Mouse (Mus musculus): ENCODE results near the gene Dnajb5. TPM values are rescaled to one million over a fixed set of nuclear protein-coding genes. Genes with fewer than 3 reads are reported as not detected.
"Not testable (repeated sequence)": the region's sequence is repeated elsewhere in the genome, so short reads cannot be mapped to it uniquely, and the experiment has no call there.

Gene Dnajb5
- polyA plus RNA-seq, 1 experiment from 2014 or later, result 10.4 TPM

GRCm38 (mm10) chr4:42978062-42978461 lies 28.4 kb downstream of the Dnajb5 start:
- Histone ChIP-seq H3K9ac (no peak overlapping the region), H3K4me1 (no peaks in the 10 kb centered on the region), H3K9me3 (no peaks in the 10 kb centered on the region), H3K36me3 (peaks cover 53% of the 10 kb centered on the region), H3K4me3 (no peak overlapping the region), H3K4me2 (replicated peaks) (no peak overlapping the region), H3K27ac (no peak overlapping the region), H3K27me3 (no peaks in the 10 kb centered on the region)
- no peak for ATAC-seq (ENCODE audit: insufficient number of reproducible peaks, insufficient read depth, low FRiP score, low TSS enrichment)
- WGBS, result 91% methylated on average over 4 of the region's 4 CpGs

GRCm38 (mm10) chr4:42980467-42980866 lies 30.9 kb downstream of the Dnajb5 start:
- not testable (repeated sequence) for H3K9me3 ChIP-seq; H3K9ac ChIP-seq; H3K27me3 ChIP-seq; H3K4me2 ChIP-seq (replicated peaks); H3K4me1 ChIP-seq; H3K4me3 ChIP-seq; H3K27ac ChIP-seq
- ATAC-seq (ENCODE audit: insufficient number of reproducible peaks, insufficient read depth, low FRiP score, low TSS enrichment), result 0 out of 2 replicates have a peak, but pooled peaks have one; percentile 41
- H3K36me3 ChIP-seq, result peaks cover 75% of the 10 kb centered on the region
- WGBS, result 91% methylated on average over 8 of the region's 8 CpGs

GRCm38 (mm10) chr4:42988296-42988695 lies 38.7 kb downstream of the Dnajb5 start:
- no peaks in the 10 kb centered on the region for H3K27me3 ChIP-seq
- 60% methylated on average over 1 of the region's 1 CpGs for WGBS
- H3K36me3 ChIP-seq, result peaks cover 93% of the 10 kb centered on the region
- no peak overlapping the region for H3K9ac ChIP-seq
- no peak overlapping the region for H3K4me3 ChIP-seq
- ATAC-seq (ENCODE audit: insufficient number of reproducible peaks, insufficient read depth, low FRiP score, low TSS enrichment), result no peak
- no peaks in the 10 kb centered on the region for H3K4me1 ChIP-seq
- H3K4me2 ChIP-seq (replicated peaks), result no peak overlapping the region
- no peak overlapping the region for H3K27ac ChIP-seq
- no peaks in the 10 kb centered on the region for H3K9me3 ChIP-seq

GRCm38 (mm10) chr4:42998022-42998421 lies 48.4 kb downstream of the Dnajb5 start:
- Histone ChIP-seq H3K9ac (0 out of 2 replicates have a peak overlapping the region, but pooled peaks have one; percentile 98), H3K27me3 (no peaks in the 10 kb centered on the region), H3K36me3 (peaks cover 34% of the 10 kb centered on the region), H3K9me3 (no peaks in the 10 kb centered on the region), H3K27ac (no peak overlapping the region), H3K4me2 (replicated peaks) (peak overlapping the region; percentile 89), H3K4me3 (peak overlapping the region; percentile 94; the same call in 1 of the 2 replicates), H3K4me1 (peaks cover 16% of the 10 kb centered on the region)
- WGBS, result 63% methylated on average over 2 of the region's 2 CpGs
- ATAC-seq (ENCODE audit: insufficient number of reproducible peaks, insufficient read depth, low FRiP score, low TSS enrichment), result no peak

GRCm38 (mm10) chr4:42999451-43000140 lies 50.0 kb downstream of the Dnajb5 start:
- Histone ChIP-seq H3K4me1 (peaks cover 16% of the 10 kb centered on the region), H3K4me2 (replicated peaks) (peak overlapping the region; percentile 89), H3K9me3 (no peaks in the 10 kb centered on the region), H3K36me3 (peaks cover 21% of the 10 kb centered on the region), H3K9ac (peak overlapping the region; percentile 98), H3K4me3 (peak overlapping the region; percentile 94), H3K27me3 (no peaks in the 10 kb centered on the region), H3K27ac (peak overlapping the region; percentile 100)
- under 1% methylated on average over 51 of the region's 51 CpGs for WGBS
- peak; percentile 75 for ATAC-seq (ENCODE audit: insufficient number of reproducible peaks, insufficient read depth, low FRiP score, low TSS enrichment)

- WGBS, result 1% methylated on average over 52 of the region's 56 CpGs
- H3K4me1 ChIP-seq, result peaks cover 16% of the 10 kb centered on the region
- H3K4me3 ChIP-seq, result peak within 1 kb of the TSS; percentile 94
- H3K9me3 ChIP-seq, H3K27me3 ChIP-seq: not testable (repeated sequence)
- H3K36me3 ChIP-seq, result peaks cover 18% of the 10 kb centered on the region
- peak within 1 kb of the TSS; percentile 89 for H3K4me2 ChIP-seq (replicated peaks)
- peak; percentile 96 for ATAC-seq (ENCODE audit: insufficient number of reproducible peaks, insufficient read depth, low FRiP score, low TSS enrichment)
- peak within 1 kb of the TSS; percentile 100 for H3K27ac ChIP-seq
- peak within 1 kb of the TSS; percentile 98 for H3K9ac ChIP-seq
These were observed 50.8 kb downstream of the Dnajb5 start, which contains the start of gene Vcp for GRCm38 (mm10) chr4:43000141-43000986. Vcp (minus strand) TSS chr4:43000507.

GRCm38 (mm10) chr4:43001272-43001671 lies 51.7 kb downstream of the Dnajb5 start:
- WGBS, result 90% methylated on average over 2 of the region's 2 CpGs
- Histone ChIP-seq H3K27ac (peak overlapping the region; percentile 90; the same call in 1 of the 2 replicates), H3K9me3 (no peaks in the 10 kb centered on the region), H3K9ac (no peak overlapping the region), H3K4me3 (no peak overlapping the region), H3K4me1 (peaks cover 16% of the 10 kb centered on the region), H3K27me3 (no peaks in the 10 kb centered on the region), H3K4me2 (replicated peaks) (no peak overlapping the region), H3K36me3 (peaks cover 16% of the 10 kb centered on the region; the same call in 1 of the 2 replicates)
- ATAC-seq (ENCODE audit: insufficient number of reproducible peaks, insufficient read depth, low FRiP score, low TSS enrichment), result no peak

- H3K4me3 ChIP-seq, result no peak overlapping the region
- no peak for ATAC-seq (ENCODE audit: insufficient number of reproducible peaks, insufficient read depth, low FRiP score, low TSS enrichment)
- 78% methylated on average over 12 of the region's 12 CpGs for WGBS
- H3K27ac ChIP-seq, result no peak overlapping the region
- peaks cover 17% of the 10 kb centered on the region; the same call in 1 of the 2 replicates for H3K36me3 ChIP-seq
- H3K27me3 ChIP-seq, result no peaks in the 10 kb centered on the region
- H3K9ac ChIP-seq, result no peak overlapping the region
- peaks cover 12% of the 10 kb centered on the region for H3K4me1 ChIP-seq
- H3K9me3 ChIP-seq, result no peaks in the 10 kb centered on the region
- no peak overlapping the region for H3K4me2 ChIP-seq (replicated peaks)
These were observed 53.3 kb downstream of the Dnajb5 start for GRCm38 (mm10) chr4:43002756-43003439.

GRCm38 (mm10) chr4:43004951-43005350 lies 55.3 kb downstream of the Dnajb5 start:
- H3K27ac ChIP-seq, result no peak overlapping the region
- peaks cover 8% of the 10 kb centered on the region for H3K4me1 ChIP-seq
- no peak overlapping the region for H3K4me3 ChIP-seq
- no peak overlapping the region for H3K4me2 ChIP-seq (replicated peaks)
- H3K36me3 ChIP-seq, result peaks cover 17% of the 10 kb centered on the region; the same call in 1 of the 2 replicates
- H3K27me3 ChIP-seq, result no peaks in the 10 kb centered on the region
- H3K9me3 ChIP-seq, result no peaks in the 10 kb centered on the region
- WGBS, result 93% methylated on average over 3 of the region's 3 CpGs
- no peak for ATAC-seq (ENCODE audit: insufficient number of reproducible peaks, insufficient read depth, low FRiP score, low TSS enrichment)
- no peak overlapping the region for H3K9ac ChIP-seq

GRCm38 (mm10) chr4:43005765-43006164 lies 56.2 kb downstream of the Dnajb5 start:
- H3K4me3 ChIP-seq, result no peak overlapping the region
- H3K36me3 ChIP-seq, result peaks cover 17% of the 10 kb centered on the region; the same call in 1 of the 2 replicates
- peaks cover 8% of the 10 kb centered on the region for H3K4me1 ChIP-seq
- H3K4me2 ChIP-seq (replicated peaks), result no peak overlapping the region
- no peaks in the 10 kb centered on the region for H3K9me3 ChIP-seq
- 70% methylated on average over 2 of the region's 2 CpGs for WGBS
- no peak overlapping the region for H3K27ac ChIP-seq
- no peak for ATAC-seq (ENCODE audit: insufficient number of reproducible peaks, insufficient read depth, low FRiP score, low TSS enrichment)
- no peak overlapping the region for H3K9ac ChIP-seq
- H3K27me3 ChIP-seq, result no peaks in the 10 kb centered on the region
